Mouse (Mus musculus): ENCODE measurements around the gene Kbtbd6.
"Not testable (repeated sequence)": the region's sequence is repeated elsewhere in the genome, so short reads cannot be mapped to it uniquely, and the experiment has no call there.

The Kbtbd6 gene

GRCm38 (mm10) chr14:79451681-79452590 is at the start of gene Kbtbd6:
Gene Kbtbd6, plus strand, starts transcription at chr14:79451835.
- DNase-seq (ENCODE audit: low spot score) = peak; percentile 46

- DNase-seq (ENCODE audit: low spot score) = no peak
Measured at GRCm38 (mm10) chr14:79407641-79408040, 44.0 kb upstream of the Kbtbd6 start.

GRCm38 (mm10) chr14:79409278-79409830 is 42.3 kb upstream of the Kbtbd6 start:
- no peak for DNase-seq (ENCODE audit: low spot score)

- DNase-seq (ENCODE audit: low spot score) = no peak
Measured at GRCm38 (mm10) chr14:79410662-79411061, 41.0 kb upstream of the Kbtbd6 start.

GRCm38 (mm10) chr14:79413121-79413520 is 38.5 kb upstream of the Kbtbd6 start:
- DNase-seq (ENCODE audit: low spot score) = no peak

GRCm38 (mm10) chr14:79420083-79420685 is 31.5 kb upstream of the Kbtbd6 start:
- no peak for DNase-seq (ENCODE audit: low spot score)

- DNase-seq (ENCODE audit: low spot score) = peak; percentile 86
Measured at GRCm38 (mm10) chr14:79425979-79426729, 25.5 kb upstream of the Kbtbd6 start, which contains the start of gene Kbtbd7. Gene Kbtbd7, plus strand, starts transcription at chr14:79426511.

GRCm38 (mm10) chr14:79426730-79427365 is 24.8 kb upstream of the Kbtbd6 start:
- DNase-seq (ENCODE audit: low spot score) = not testable (repeated sequence)

GRCm38 (mm10) chr14:79434068-79434467 is 17.6 kb upstream of the Kbtbd6 start:
- no peak for DNase-seq (ENCODE audit: low spot score)

GRCm38 (mm10) chr14:79440655-79441054 is 11.0 kb upstream of the Kbtbd6 start:
- no peak for DNase-seq (ENCODE audit: low spot score)

GRCm38 (mm10) chr14:79441441-79441840 is 10.2 kb upstream of the Kbtbd6 start:
- no peak for DNase-seq (ENCODE audit: low spot score)

GRCm38 (mm10) chr14:79444601-79445000 is 7.0 kb upstream of the Kbtbd6 start:
- DNase-seq (ENCODE audit: low spot score) = no peak

GRCm38 (mm10) chr14:79445055-79445620 is 6.5 kb upstream of the Kbtbd6 start:
- DNase-seq (ENCODE audit: low spot score) = peak; percentile 26

- DNase-seq (ENCODE audit: low spot score) = not testable (repeated sequence)
Measured at GRCm38 (mm10) chr14:79452591-79452934, 928 bp downstream of the Kbtbd6 start.

- no peak for DNase-seq (ENCODE audit: low spot score)
Measured at GRCm38 (mm10) chr14:79460401-79460800, 8.8 kb downstream of the Kbtbd6 start.

GRCm38 (mm10) chr14:79460988-79461387 is 9.4 kb downstream of the Kbtbd6 start:
- no peak for DNase-seq (ENCODE audit: low spot score)

GRCm38 (mm10) chr14:79465623-79466022 is 14.0 kb downstream of the Kbtbd6 start:
- no peak for DNase-seq (ENCODE audit: low spot score)

GRCm38 (mm10) chr14:79467621-79468020 is 16.0 kb downstream of the Kbtbd6 start:
- peak; percentile 64 for DNase-seq (ENCODE audit: low spot score)

GRCm38 (mm10) chr14:79473384-79473783 is 21.7 kb downstream of the Kbtbd6 start:
- DNase-seq (ENCODE audit: low spot score) = no peak

GRCm38 (mm10) chr14:79480624-79481338 is 29.1 kb downstream of the Kbtbd6 start, which contains the start of gene Elf1:
Gene Elf1, plus strand, starts transcription at chr14:79481194.
- peak; percentile 81 for DNase-seq (ENCODE audit: low spot score)
